Mouse (Mus musculus) kidney, adult 2 months (tissue): ENCODE measurements around the gene Cda.

Experiments
- CTCF ChIP-seq: fragments of 200-500 bp; conservative IDR thresholded peaks from 2 replicates; pipeline ENCODE4 v1.5.1; 2011; ENCODE audit warnings: low read depth, mild to moderate bottlenecking, control low read depth, low read length, moderate library complexity, mixed read lengths; ENCODE audit not compliant: insufficient read depth, insufficient read length
- POLR2A ChIP-seq: fragments of 200-500 bp; IDR thresholded peaks from one replicate; pipeline ENCODE4 v1.6.1; 2011; ENCODE audit warnings: low read depth, low read length, control low read depth

GRCm38 (mm10) chr4:138395087-138395970 is 27.5 kb upstream of the Cda start:
- no peak for TF ChIP-seq POLR2A
- no peak for TF ChIP-seq CTCF
